Mouse (Mus musculus) limb, embryonic 15.5 days (tissue): ENCODE measurements around the gene Atp5e. TPM values are rescaled to one million over a fixed set of nuclear protein-coding genes. Genes with fewer than 3 reads are reported as not detected.

Experiments
- ATAC-seq: fragments of 200-750 bp; cut with Nextera tagmentation; 2 replicates; pipeline ENCODE4 v1.8.0; 2017; ENCODE audit warnings: low read depth, moderate TSS enrichment; ENCODE audit not compliant: insufficient number of reproducible peaks, low FRiP score, low TSS enrichment
- H3K27ac ChIP-seq: fragments of 300-500 bp; sonication (generic); 2 replicates; pipeline ENCODE4 v1.5.1; 2015; ENCODE audit warnings: moderate library complexity, mild to moderate bottlenecking, inconsistent platforms
- H3K27me3 ChIP-seq: fragments of 300-500 bp; sonication (generic); 2 replicates; pipeline ENCODE4 v1.6.1; 2015; ENCODE audit warnings: inconsistent platforms
- H3K36me3 ChIP-seq: fragments of 300-500 bp; sonication (generic); 2 replicates; pipeline ENCODE4 v1.6.1; 2015; ENCODE audit warnings: inconsistent platforms
- H3K4me1 ChIP-seq: fragments of 300-500 bp; sonication (generic); 2 replicates; pipeline ENCODE4 v1.6.1; 2015; ENCODE audit warnings: inconsistent platforms
- H3K4me2 ChIP-seq: fragments of 300-500 bp; sonication (generic); 2 replicates; pipeline ENCODE4 v1.6.1; 2015; ENCODE audit warnings: mild to moderate bottlenecking, inconsistent platforms
- H3K4me3 ChIP-seq: fragments of 300-500 bp; sonication (generic); 2 replicates; pipeline ENCODE4 v1.5.1; 2015; ENCODE audit warnings: mild to moderate bottlenecking, inconsistent platforms
- H3K9ac ChIP-seq: fragments of 300-500 bp; sonication (generic); 2 replicates; pipeline ENCODE4 v1.6.1; 2015; ENCODE audit warnings: inconsistent platforms
- H3K9me3 ChIP-seq: fragments of 300-500 bp; sonication (generic); 2 replicates; pipeline ENCODE4 v1.6.1; 2016; ENCODE audit warnings: inconsistent platforms
- WGBS: fragments of 180-500 bp; shearing (Covaris S2); methylation state at CpG from one replicate; pipeline ENCODE4 v1.1.7; 2015; 5-methylcytosine and 5-hydroxymethylcytosine counted together
- polyA plus RNA-seq: library from polyadenylated mRNA; unstranded; fragments of >200 nt; fragmentation: Nextera tagmentation; extraction: Ambion mirVana; gene quantifications from 2 replicates; pipeline ENCODE4 v1.2.1, GENCODE M21; 2015

Atp5e gene
- polyA plus RNA-seq, 1 experiment from 2014 or later = 723 TPM

DNA sequence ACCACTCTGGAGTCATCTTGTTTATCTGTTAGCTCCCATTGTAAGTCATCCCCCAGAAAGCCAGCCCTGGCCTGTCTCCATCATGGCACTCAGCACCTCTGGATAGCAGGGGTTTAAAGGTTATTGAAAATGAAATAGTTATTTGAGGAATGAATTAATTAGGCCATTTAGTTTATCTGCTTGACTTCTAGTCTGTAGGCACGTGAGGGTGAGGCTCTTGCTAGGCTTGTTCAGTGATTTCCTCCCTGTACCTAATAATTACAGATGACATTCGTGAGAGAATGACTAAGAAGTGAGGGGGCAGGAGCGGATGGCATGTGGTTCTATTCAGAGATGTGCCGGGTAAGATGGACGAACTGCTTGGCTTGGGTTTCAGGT is 9.6 kb upstream of the Atp5e start:
- ATAC-seq = no peak

DNA sequence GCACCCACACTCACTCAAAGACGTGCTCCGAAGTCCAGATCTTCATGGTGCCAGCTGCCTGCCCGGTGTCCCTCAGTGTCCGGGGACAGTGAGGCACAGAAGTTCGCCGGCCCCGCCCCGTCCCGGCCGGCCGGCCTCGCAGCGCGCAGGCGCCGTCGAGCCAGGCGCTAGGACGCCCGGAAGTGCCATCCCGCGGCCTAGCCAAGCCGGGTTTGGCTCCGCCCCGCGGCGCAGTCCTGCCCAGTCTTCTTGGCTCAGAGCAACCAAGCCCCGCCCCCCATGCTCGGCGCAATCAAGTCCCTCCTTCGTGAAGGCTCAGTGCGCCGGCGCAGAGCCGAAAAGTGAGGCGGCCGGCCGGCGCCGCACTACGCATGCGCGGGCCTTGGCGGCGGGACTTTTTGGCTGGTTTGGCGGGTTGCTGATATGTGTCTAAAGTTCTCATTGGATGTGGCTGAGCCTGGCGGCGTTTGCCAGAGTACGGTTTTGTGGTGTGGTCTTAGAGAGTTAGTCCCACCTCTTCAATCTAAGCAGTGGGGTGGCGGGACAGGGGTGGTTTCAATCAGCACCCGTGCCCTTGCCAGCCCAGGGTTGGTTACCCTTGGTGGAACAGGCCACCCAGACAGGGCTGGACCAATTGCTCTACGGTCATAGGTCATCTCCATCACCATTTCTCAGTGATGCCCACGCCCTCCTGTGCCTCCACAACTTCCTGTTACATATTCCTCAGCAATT is 9.1 kb upstream of the Atp5e start, which contains the start of gene Prelid3b:
Gene Prelid3b (minus strand): TSS at position 264 of the 732 bp plus-strand sequence.
- no peaks in the 10 kb centered on the region for H3K9me3 ChIP-seq
- ATAC-seq = peak; percentile 97
- 1% methylated on average over 53 of the region's 53 CpGs for WGBS
- H3K4me1 ChIP-seq = peaks cover 23% of the 10 kb centered on the region; the same call in 1 of the 2 replicates
- H3K27me3 ChIP-seq = no peaks in the 10 kb centered on the region
- peak within 1 kb of the TSS; percentile 73 for H3K4me2 ChIP-seq
- H3K27ac ChIP-seq = peak within 1 kb of the TSS; percentile 81
- peak within 1 kb of the TSS; percentile 76 for H3K4me3 ChIP-seq
- peak within 1 kb of the TSS; percentile 86 for H3K9ac ChIP-seq
- peaks cover 21% of the 10 kb centered on the region for H3K36me3 ChIP-seq

More for the DNA sequence above, 9.6 kb upstream of the Atp5e start:
- Histone ChIP-seq H3K4me2 (peak overlapping the region; percentile 73), H3K4me1 (peaks cover 23% of the 10 kb centered on the region; the same call in 1 of the 2 replicates), H3K4me3 (peak overlapping the region; percentile 76), H3K27ac (peak overlapping the region; percentile 81; the same call in 1 of the 2 replicates), H3K27me3 (no peaks in the 10 kb centered on the region), H3K9me3 (no peaks in the 10 kb centered on the region), H3K9ac (no peak overlapping the region), H3K36me3 (peaks cover 16% of the 10 kb centered on the region)
- 62% methylated on average over 5 of the region's 5 CpGs for WGBS

- Histone ChIP-seq H3K4me3 (peak overlapping the region; percentile 76), H3K36me3 (peaks cover 25% of the 10 kb centered on the region), H3K9me3 (no peaks in the 10 kb centered on the region), H3K4me2 (peak overlapping the region; percentile 73), H3K27me3 (no peaks in the 10 kb centered on the region), H3K9ac (peak overlapping the region; percentile 86), H3K27ac (peak overlapping the region; percentile 77), H3K4me1 (peaks cover 23% of the 10 kb centered on the region; the same call in 1 of the 2 replicates)
- peak; percentile 40 for ATAC-seq
- WGBS = 8% methylated on average over 30 of the region's 30 CpGs
Measured at GRCm38 (mm10) chr2:174472407-174472806, 8.5 kb upstream of the Atp5e start.

DNA sequence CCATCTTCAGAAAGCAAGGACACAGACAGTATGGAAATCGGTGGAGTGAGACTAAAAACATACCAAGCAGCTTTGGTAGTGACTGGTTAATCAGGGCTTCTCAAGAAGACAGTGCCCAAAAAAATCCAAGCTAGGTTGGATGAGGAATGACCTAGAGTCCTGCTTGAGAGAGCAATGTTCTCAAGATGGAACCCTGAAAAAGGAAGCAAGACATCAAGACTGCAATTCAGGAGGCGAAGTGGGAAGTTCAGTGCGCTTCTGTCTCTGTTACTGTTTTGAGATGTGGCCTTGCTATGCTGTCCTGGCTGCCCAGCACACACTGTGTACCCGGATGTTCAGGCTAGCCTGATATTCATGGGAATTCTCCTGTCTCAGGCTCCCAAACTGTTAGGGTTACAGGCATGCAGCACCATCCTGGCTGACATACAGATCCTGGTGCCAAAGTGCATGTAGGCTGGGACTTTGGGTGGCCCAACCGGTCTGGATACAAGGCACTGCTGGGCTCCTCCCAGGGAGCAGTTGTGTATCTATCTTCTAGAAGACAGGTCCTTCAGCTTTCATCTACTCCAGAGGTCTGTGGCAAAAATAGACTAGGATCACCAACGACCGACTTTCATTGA is 7.0 kb upstream of the Atp5e start:
- H3K4me2 ChIP-seq = no peak overlapping the region
- 91% methylated on average over 7 of the region's 7 CpGs for WGBS
- no peaks in the 10 kb centered on the region for H3K9me3 ChIP-seq
- peaks cover 35% of the 10 kb centered on the region for H3K36me3 ChIP-seq
- no peak overlapping the region for H3K27ac ChIP-seq
- ATAC-seq = no peak
- H3K4me3 ChIP-seq = no peak overlapping the region
- no peaks in the 10 kb centered on the region for H3K27me3 ChIP-seq
- peaks cover 23% of the 10 kb centered on the region; the same call in 1 of the 2 replicates for H3K4me1 ChIP-seq
- H3K9ac ChIP-seq = no peak overlapping the region

DNA sequence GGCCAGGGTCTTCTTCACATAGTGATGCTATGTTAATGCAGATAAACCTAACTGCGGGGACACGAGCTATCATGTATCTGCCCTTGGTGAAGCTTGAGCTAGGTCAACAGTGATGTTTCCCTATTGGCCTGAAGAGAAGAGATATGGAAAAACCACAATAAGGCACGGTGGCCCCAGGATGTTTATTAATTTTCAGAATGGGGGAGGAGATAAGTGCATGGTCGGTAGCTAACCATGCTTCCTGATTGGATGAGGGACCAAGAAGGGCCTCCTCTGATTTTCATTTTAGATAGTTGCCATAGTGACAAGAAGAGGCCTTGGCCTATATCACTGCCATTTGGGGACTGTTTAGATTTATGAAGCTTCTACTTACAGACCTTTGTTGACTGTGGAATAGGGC is 6.4 kb upstream of the Atp5e start:
- Histone ChIP-seq H3K27ac (no peak overlapping the region), H3K4me2 (no peak overlapping the region), H3K36me3 (peaks cover 41% of the 10 kb centered on the region), H3K4me1 (peaks cover 23% of the 10 kb centered on the region; the same call in 1 of the 2 replicates), H3K4me3 (no peak overlapping the region), H3K9ac (no peak overlapping the region), H3K27me3 (no peaks in the 10 kb centered on the region), H3K9me3 (no peaks in the 10 kb centered on the region)
- WGBS = 91% methylated on average over 4 of the region's 4 CpGs
- no peak for ATAC-seq

DNA sequence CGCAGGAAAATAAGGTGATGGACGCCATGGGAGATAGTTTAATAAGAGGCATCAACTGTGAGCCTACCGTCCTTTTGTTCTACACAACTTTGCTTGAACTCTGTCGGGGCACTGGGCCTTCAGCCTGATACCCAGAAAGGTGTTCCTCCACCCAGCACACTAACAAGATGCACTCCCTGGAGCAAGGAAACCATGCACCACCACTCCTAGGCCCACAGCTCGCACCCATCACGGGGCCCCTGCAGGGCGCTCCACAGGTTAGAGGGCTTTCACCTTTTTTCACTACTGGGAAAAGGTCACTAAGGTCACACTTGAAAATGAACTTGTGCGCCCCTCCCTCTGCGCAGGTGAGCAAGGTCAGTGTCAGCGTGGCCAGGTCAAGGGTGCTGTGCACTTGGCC is 535 bp downstream of the Atp5e start:
- no peak; the same call in 1 of the 2 replicates for ATAC-seq
- Histone ChIP-seq H3K4me1 (peaks cover 13% of the 10 kb centered on the region), H3K36me3 (peaks cover 52% of the 10 kb centered on the region), H3K9ac (peak overlapping the region; percentile 68), H3K4me3 (peak overlapping the region; percentile 66), H3K27ac (peak overlapping the region; percentile 73), H3K4me2 (peak overlapping the region; percentile 87), H3K9me3 (no peaks in the 10 kb centered on the region), H3K27me3 (no peaks in the 10 kb centered on the region)
- 38% methylated on average over 10 of the region's 10 CpGs for WGBS

DNA sequence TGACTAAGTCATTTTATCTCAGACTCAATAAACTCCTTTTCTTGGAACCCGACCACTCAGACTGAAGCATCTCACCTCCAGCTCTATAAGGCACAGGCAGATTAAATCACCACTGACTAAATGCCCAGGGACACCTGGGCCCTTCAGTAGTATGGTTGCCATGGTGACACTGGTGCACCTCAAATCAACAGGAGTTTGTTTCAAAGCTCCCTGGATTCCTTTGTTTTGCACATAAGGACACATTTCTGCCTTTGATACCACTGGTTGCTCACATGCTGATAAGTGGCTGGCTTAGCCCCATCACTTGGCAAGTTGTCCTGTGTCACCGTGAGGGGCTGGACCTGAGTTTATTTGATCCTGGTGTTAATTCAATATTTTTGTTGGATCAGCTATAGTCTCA is 4.5 kb downstream of the Atp5e start:
- ATAC-seq = no peak

GRCm38 (mm10) chr2:174453681-174454080 is 10.2 kb downstream of the Atp5e start:
- Histone ChIP-seq H3K4me3 (no peak overlapping the region), H3K36me3 (no peaks in the 10 kb centered on the region), H3K27me3 (no peaks in the 10 kb centered on the region), H3K9ac (no peak overlapping the region), H3K4me1 (no peaks in the 10 kb centered on the region), H3K4me2 (no peak overlapping the region), H3K27ac (no peak overlapping the region), H3K9me3 (no peaks in the 10 kb centered on the region)
- WGBS = 76% methylated on average over 7 of the region's 7 CpGs
- ATAC-seq = no peak

More for the DNA sequence above, 4.5 kb downstream of the Atp5e start:
- no peak overlapping the region for H3K27ac ChIP-seq
- H3K4me1 ChIP-seq = peaks cover 13% of the 10 kb centered on the region
- H3K36me3 ChIP-seq = peaks cover 26% of the 10 kb centered on the region
- no peaks in the 10 kb centered on the region for H3K9me3 ChIP-seq
- H3K27me3 ChIP-seq = no peaks in the 10 kb centered on the region
- no peak overlapping the region for H3K4me2 ChIP-seq
- no peak overlapping the region for H3K4me3 ChIP-seq
- no peak overlapping the region for H3K9ac ChIP-seq
- 72% methylated on average over 2 of the region's 2 CpGs for WGBS

- WGBS = 65% methylated on average over 4 of the region's 4 CpGs
- Histone ChIP-seq H3K9ac (no peak within 1 kb of the TSS), H3K9me3 (no peaks in the 10 kb centered on the region), H3K27me3 (no peaks in the 10 kb centered on the region), H3K4me3 (no peak within 1 kb of the TSS), H3K36me3 (no peaks in the 10 kb centered on the region), H3K27ac (no peak within 1 kb of the TSS), H3K4me2 (no peak within 1 kb of the TSS), H3K4me1 (no peaks in the 10 kb centered on the region)
- no peak for ATAC-seq
Measured at GRCm38 (mm10) chr2:174450353-174450752, 13.6 kb downstream of the Atp5e start, which contains the start of gene Tubb1. Tubb1 (plus strand) TSS chr2:174450695.

DNA sequence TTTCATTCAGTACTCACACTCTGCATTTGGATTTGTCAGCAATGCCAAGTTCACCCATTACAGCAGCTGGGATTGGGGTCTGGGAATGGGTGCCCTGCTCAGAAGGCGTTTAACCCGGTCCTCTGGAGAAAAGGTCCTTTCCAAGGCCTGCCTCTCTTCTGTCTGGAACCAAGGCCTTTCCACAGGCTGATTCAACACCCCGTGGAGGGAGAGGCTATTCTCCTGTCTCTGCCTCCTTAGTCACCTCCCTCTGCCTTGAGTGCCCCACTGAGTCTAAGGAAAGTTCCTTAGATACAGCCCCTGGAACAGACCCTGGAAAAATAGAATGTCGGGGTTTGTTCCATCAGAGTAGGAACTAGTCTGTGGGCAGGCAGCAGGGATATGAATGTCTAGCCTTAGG is 15.5 kb downstream of the Atp5e start:
- Histone ChIP-seq H3K27ac (no peak overlapping the region), H3K9me3 (no peaks in the 10 kb centered on the region), H3K27me3 (no peaks in the 10 kb centered on the region), H3K9ac (no peak overlapping the region), H3K4me2 (no peak overlapping the region), H3K4me1 (no peaks in the 10 kb centered on the region), H3K4me3 (no peak overlapping the region), H3K36me3 (no peaks in the 10 kb centered on the region)
- no peak for ATAC-seq
- whole genome bisulfite sequencing = 88% methylated on average over 4 of the region's 4 CpGs

- Histone ChIP-seq H3K4me2 (no peak overlapping the region), H3K36me3 (no peaks in the 10 kb centered on the region), H3K27ac (0 out of 2 replicates have a peak overlapping the region, but pooled peaks have one; percentile 13), H3K4me1 (peaks cover 9% of the 10 kb centered on the region; the same call in 1 of the 2 replicates), H3K4me3 (no peak overlapping the region), H3K27me3 (no peaks in the 10 kb centered on the region), H3K9me3 (no peaks in the 10 kb centered on the region), H3K9ac (no peak overlapping the region)
- ATAC-seq = no peak
- 49% methylated on average over 8 of the region's 8 CpGs for WGBS
Measured at GRCm38 (mm10) chr2:174446905-174447304, 17.0 kb downstream of the Atp5e start.

GRCm38 (mm10) chr2:174446492-174446891 is 17.4 kb downstream of the Atp5e start:
- Histone ChIP-seq H3K9me3 (no peaks in the 10 kb centered on the region), H3K4me2 (no peak overlapping the region), H3K4me3 (no peak overlapping the region), H3K27ac (0 out of 2 replicates have a peak overlapping the region, but pooled peaks have one; percentile 11), H3K27me3 (no peaks in the 10 kb centered on the region), H3K36me3 (no peaks in the 10 kb centered on the region), H3K4me1 (peaks cover 9% of the 10 kb centered on the region; the same call in 1 of the 2 replicates), H3K9ac (no peak overlapping the region)
- 0 out of 2 replicates have a peak, but pooled peaks have one; percentile 55 for ATAC-seq
- 25% methylated on average over 7 of the region's 7 CpGs for WGBS
